Mouse (Mus musculus) testis, adult 2 months (tissue): ENCODE results near the gene Galr3.

Experiments
- CTCF ChIP-seq: fragments of 200-500 bp; IDR thresholded peaks from 2 replicates; pipeline ENCODE4 v1.5.1; 2012; ENCODE audit warnings: low read depth, mild to moderate bottlenecking, inconsistent platforms, low read length, moderate library complexity; ENCODE audit not compliant: control insufficient read depth, insufficient read depth, insufficient replicate concordance
- POLR2A ChIP-seq: fragments of 200-500 bp; IDR thresholded peaks from 2 replicates; pipeline ENCODE4 v1.6.1; 2012; ENCODE audit warnings: low read depth, mild to moderate bottlenecking, inconsistent platforms, low read length, moderate library complexity; ENCODE audit not compliant: control insufficient read depth

- TF ChIP-seq CTCF (no peak), POLR2A (no peak)
Measured at GRCm38 (mm10) chr15:79050964-79051363, 9.3 kb downstream of the Galr3 start.
